Mouse (Mus musculus): ENCODE results near the gene Alox15. TPM values are rescaled to one million over a fixed set of nuclear protein-coding genes. Genes with fewer than 3 reads are reported as not detected.

Gene Alox15
- polyA plus RNA-seq, 1 experiment from 2014 or later: 2.0 TPM

GRCm38 (mm10) chr11:70348630-70349029 lies 3.2 kb downstream of the Alox15 start:
- WGBS: 77% methylated on average over 9 of the region's 9 CpGs
- Histone ChIP-seq H3K4me1 (peaks cover 12% of the 10 kb centered on the region), H3K36me3 (no peaks in the 10 kb centered on the region), H3K27ac (no peak overlapping the region), H3K4me3 (replicated peaks) (no peak overlapping the region), H3K27me3 (peaks cover 65% of the 10 kb centered on the region), H3K9ac (no peak overlapping the region), H3K9me3 (replicated peaks) (no peaks in the 10 kb centered on the region), H3K4me2 (no peak overlapping the region)
- no peak for ATAC-seq (replicated peaks; ENCODE audit: low FRiP score)

GRCm38 (mm10) chr11:70347861-70348260 lies 4.0 kb downstream of the Alox15 start:
- H3K9me3 ChIP-seq (replicated peaks): no peaks in the 10 kb centered on the region
- 85% methylated on average over 10 of the region's 10 CpGs for WGBS
- no peak overlapping the region for H3K9ac ChIP-seq
- no peak overlapping the region for H3K4me2 ChIP-seq
- H3K4me3 ChIP-seq (replicated peaks): no peak overlapping the region
- peaks cover 57% of the 10 kb centered on the region for H3K27me3 ChIP-seq
- no peaks in the 10 kb centered on the region for H3K36me3 ChIP-seq
- H3K27ac ChIP-seq: no peak overlapping the region
- peaks cover 12% of the 10 kb centered on the region for H3K4me1 ChIP-seq
- ATAC-seq (replicated peaks; ENCODE audit: low FRiP score): no peak

- H3K4me1 ChIP-seq: no peaks in the 10 kb centered on the region
- H3K4me3 ChIP-seq (replicated peaks): no peak overlapping the region
- no peaks in the 10 kb centered on the region for H3K9me3 ChIP-seq (replicated peaks)
- no peak overlapping the region for H3K27ac ChIP-seq
- no peak overlapping the region for H3K9ac ChIP-seq
- H3K36me3 ChIP-seq: no peaks in the 10 kb centered on the region
- ATAC-seq (replicated peaks; ENCODE audit: low FRiP score): no peak
- H3K27me3 ChIP-seq: peaks cover 34% of the 10 kb centered on the region
- H3K4me2 ChIP-seq: no peak overlapping the region
- 89% methylated on average over 8 of the region's 8 CpGs for WGBS
Measured at GRCm38 (mm10) chr11:70345546-70345945, 6.3 kb downstream of the Alox15 start.

- Histone ChIP-seq H3K9ac (no peak overlapping the region), H3K4me1 (no peaks in the 10 kb centered on the region), H3K27me3 (peaks cover 30% of the 10 kb centered on the region), H3K36me3 (no peaks in the 10 kb centered on the region), H3K9me3 (replicated peaks) (no peaks in the 10 kb centered on the region), H3K27ac (no peak overlapping the region), H3K4me2 (no peak overlapping the region), H3K4me3 (replicated peaks) (no peak overlapping the region)
- WGBS: 72% methylated on average over 10 of the region's 10 CpGs
- ATAC-seq (replicated peaks; ENCODE audit: low FRiP score): no peak
Measured at GRCm38 (mm10) chr11:70345061-70345460, 6.8 kb downstream of the Alox15 start.

GRCm38 (mm10) chr11:70339481-70339880 lies 12.3 kb downstream of the Alox15 start:
- Histone ChIP-seq H3K36me3 (no peaks in the 10 kb centered on the region), H3K4me2 (no peak overlapping the region), H3K9ac (no peak overlapping the region), H3K4me3 (replicated peaks) (no peak overlapping the region), H3K27me3 (peaks cover 19% of the 10 kb centered on the region), H3K4me1 (no peaks in the 10 kb centered on the region), H3K27ac (no peak overlapping the region), H3K9me3 (replicated peaks) (no peaks in the 10 kb centered on the region)
- no peak for ATAC-seq (replicated peaks; ENCODE audit: low FRiP score)
- 30% methylated on average over 7 of the region's 7 CpGs for WGBS

- no peaks in the 10 kb centered on the region for H3K36me3 ChIP-seq
- no peaks in the 10 kb centered on the region for H3K4me1 ChIP-seq
- no peaks in the 10 kb centered on the region for H3K9me3 ChIP-seq (replicated peaks)
- 32% methylated on average over 4 of the region's 4 CpGs for WGBS
- no peak overlapping the region for H3K4me2 ChIP-seq
- H3K9ac ChIP-seq: no peak overlapping the region
- H3K27me3 ChIP-seq: peaks cover 23% of the 10 kb centered on the region
- H3K27ac ChIP-seq: no peak overlapping the region
- H3K4me3 ChIP-seq (replicated peaks): no peak overlapping the region
- ATAC-seq (replicated peaks; ENCODE audit: low FRiP score): no peak
Measured at GRCm38 (mm10) chr11:70334477-70334876, 17.4 kb downstream of the Alox15 start.

GRCm38 (mm10) chr11:70324726-70325125 lies 27.1 kb downstream of the Alox15 start:
- Histone ChIP-seq H3K9ac (no peak overlapping the region), H3K4me3 (replicated peaks) (no peak overlapping the region), H3K4me2 (no peak overlapping the region), H3K9me3 (replicated peaks) (no peaks in the 10 kb centered on the region), H3K27me3 (peaks cover 63% of the 10 kb centered on the region), H3K36me3 (no peaks in the 10 kb centered on the region), H3K4me1 (peaks cover 7% of the 10 kb centered on the region), H3K27ac (no peak overlapping the region)
- 89% methylated on average over 8 of the region's 8 CpGs for WGBS
- ATAC-seq (replicated peaks; ENCODE audit: low FRiP score): no peak

GRCm38 (mm10) chr11:70322528-70322927 lies 29.3 kb downstream of the Alox15 start, which contains the start of gene Alox12e:
Gene Alox12e (minus strand): TSS chr11:70322628.
- H3K4me2 ChIP-seq: peak within 1 kb of the TSS; percentile 51
- peaks cover 7% of the 10 kb centered on the region for H3K4me1 ChIP-seq
- H3K9ac ChIP-seq: no peak within 1 kb of the TSS
- 23% methylated on average over 7 of the region's 7 CpGs for WGBS
- H3K9me3 ChIP-seq (replicated peaks): no peaks in the 10 kb centered on the region
- H3K4me3 ChIP-seq (replicated peaks): peak within 1 kb of the TSS; percentile 13; the same call in 1 of the 2 replicates
- ATAC-seq (replicated peaks; ENCODE audit: low FRiP score): no peak
- no peaks in the 10 kb centered on the region for H3K36me3 ChIP-seq
- H3K27ac ChIP-seq: no peak within 1 kb of the TSS
- H3K27me3 ChIP-seq: peaks cover 80% of the 10 kb centered on the region

- no peak overlapping the region for H3K27ac ChIP-seq
- H3K4me1 ChIP-seq: peaks cover 7% of the 10 kb centered on the region
- H3K4me3 ChIP-seq (replicated peaks): peak overlapping the region; percentile 13; the same call in 1 of the 2 replicates
- H3K9me3 ChIP-seq (replicated peaks): no peaks in the 10 kb centered on the region
- no peaks in the 10 kb centered on the region for H3K36me3 ChIP-seq
- H3K27me3 ChIP-seq: peaks cover 80% of the 10 kb centered on the region
- peak overlapping the region; percentile 51 for H3K4me2 ChIP-seq
- WGBS: 4% methylated on average over 15 of the region's 15 CpGs
- H3K9ac ChIP-seq: no peak overlapping the region
- no peak for ATAC-seq (replicated peaks; ENCODE audit: low FRiP score)
Measured at GRCm38 (mm10) chr11:70321664-70322063, 30.2 kb downstream of the Alox15 start.

GRCm38 (mm10) chr11:70319614-70320013 lies 32.2 kb downstream of the Alox15 start:
- H3K4me1 ChIP-seq: peaks cover 7% of the 10 kb centered on the region
- no peak overlapping the region for H3K4me2 ChIP-seq
- WGBS: 78% methylated on average over 12 of the region's 12 CpGs
- ATAC-seq (replicated peaks; ENCODE audit: low FRiP score): no peak
- H3K9ac ChIP-seq: no peak overlapping the region
- no peaks in the 10 kb centered on the region for H3K36me3 ChIP-seq
- H3K4me3 ChIP-seq (replicated peaks): no peak overlapping the region
- H3K27ac ChIP-seq: no peak overlapping the region
- H3K27me3 ChIP-seq: peaks cover 75% of the 10 kb centered on the region
- no peaks in the 10 kb centered on the region for H3K9me3 ChIP-seq (replicated peaks)

GRCm38 (mm10) chr11:70313833-70314232 lies 38.0 kb downstream of the Alox15 start:
- no peak overlapping the region for H3K9ac ChIP-seq
- H3K27me3 ChIP-seq: peaks cover 30% of the 10 kb centered on the region
- H3K27ac ChIP-seq: no peak overlapping the region
- ATAC-seq (replicated peaks; ENCODE audit: low FRiP score): no peak
- H3K4me2 ChIP-seq: no peak overlapping the region
- no peaks in the 10 kb centered on the region for H3K9me3 ChIP-seq (replicated peaks)
- H3K36me3 ChIP-seq: no peaks in the 10 kb centered on the region
- H3K4me3 ChIP-seq (replicated peaks): no peak overlapping the region
- WGBS: 35% methylated on average over 7 of the region's 7 CpGs
- H3K4me1 ChIP-seq: no peaks in the 10 kb centered on the region

GRCm38 (mm10) chr11:70309341-70309740 lies 42.5 kb downstream of the Alox15 start:
- no peak overlapping the region for H3K4me3 ChIP-seq (replicated peaks)
- no peak overlapping the region for H3K4me2 ChIP-seq
- no peaks in the 10 kb centered on the region for H3K36me3 ChIP-seq
- peaks cover 15% of the 10 kb centered on the region for H3K4me1 ChIP-seq
- WGBS: 25% methylated on average over 9 of the region's 9 CpGs
- no peaks in the 10 kb centered on the region for H3K9me3 ChIP-seq (replicated peaks)
- ATAC-seq (replicated peaks; ENCODE audit: low FRiP score): no peak
- no peak overlapping the region for H3K9ac ChIP-seq
- peaks cover 10% of the 10 kb centered on the region; the same call in 1 of the 2 replicates for H3K27me3 ChIP-seq
- no peak overlapping the region for H3K27ac ChIP-seq

- Histone ChIP-seq H3K4me1 (peaks cover 15% of the 10 kb centered on the region), H3K9me3 (replicated peaks) (no peaks in the 10 kb centered on the region), H3K4me3 (replicated peaks) (no peak overlapping the region), H3K4me2 (no peak overlapping the region), H3K36me3 (no peaks in the 10 kb centered on the region), H3K9ac (no peak overlapping the region), H3K27ac (no peak overlapping the region), H3K27me3 (peaks cover 10% of the 10 kb centered on the region; the same call in 1 of the 2 replicates)
- 97% methylated on average over 2 of the region's 2 CpGs for WGBS
- ATAC-seq (replicated peaks; ENCODE audit: low FRiP score): no peak
Measured at GRCm38 (mm10) chr11:70308296-70308695, 43.5 kb downstream of the Alox15 start.
